Comparison of ENCODE assay signal across 12 mouse cellular contexts in the genomic region with DNA sequence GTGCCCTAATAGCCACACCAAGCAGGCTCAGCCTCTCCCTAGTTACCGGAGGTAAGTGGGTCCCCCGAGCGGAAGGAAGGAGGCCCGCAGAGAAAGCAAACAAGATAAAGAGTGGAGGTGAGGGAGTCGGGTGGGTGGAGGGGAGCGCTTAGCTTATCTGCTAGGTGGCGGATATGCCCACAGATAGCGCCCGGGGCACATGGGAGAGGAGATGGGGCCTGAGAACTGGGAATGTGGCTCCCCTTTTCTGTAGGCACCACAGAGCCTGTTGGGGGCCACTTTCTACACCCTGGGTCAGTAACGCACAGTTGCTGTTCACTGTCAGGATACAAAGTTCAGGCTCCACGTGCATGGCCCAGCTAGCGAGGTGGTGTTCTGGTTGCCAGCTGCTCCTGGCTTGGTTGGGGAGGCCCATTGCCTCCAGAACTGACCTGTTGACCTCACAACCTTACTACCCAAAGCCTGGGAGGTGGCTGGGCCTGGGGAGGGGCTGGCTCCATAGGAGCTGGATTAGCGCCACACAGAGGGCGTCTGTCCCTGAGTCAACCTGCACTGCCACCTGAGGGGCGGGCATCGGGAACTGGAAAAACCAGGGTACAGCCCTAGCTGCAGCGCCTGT. TPM values are rescaled to one million over a fixed set of nuclear protein-coding genes. Genes with fewer than 3 reads are reported as not detected.
A peak's percentile ranks its signal among the peaks of the same experiment; 100 is the strongest.
DNase-seq lines count a peak whose midpoint lies in the region; ATAC-seq lines count a peak whose summit lies in the region.
"Had no signal": no experiment of that assay in that cellular context is flagged by ENCODE, and none has a peak within 500 bp of the region (broad histone marks: within the 10 kb centered on the region; RNA-seq: fewer than 3 reads in every experiment).

No protein-coding gene starts in this region.

- H3K27ac ChIP-seq in midbrain, embryonic 10.5 days (replicated peaks): peak overlapping the region; percentile 87
- H3K27ac ChIP-seq in midbrain, embryonic 13.5 days: no peak overlapping the region
- H3K27ac ChIP-seq in limb, embryonic 13.5 days: 0 out of 2 replicates have a peak overlapping the region, but pooled peaks have one; percentile 2

- peak; percentile 5 for DNase-seq in adrenal gland, postnatal 14 days
- DNase-seq in adrenal gland, postnatal 4 days (ENCODE audit: low spot score in 2 of 2): no peak
- no peak for DNase-seq in midbrain, embryonic 10.5 days (ENCODE audit: low spot score)
- DNase-seq in yolk sac, embryonic 10.5 days (ENCODE audit: low spot score): peak; percentile 46
- DNase-seq in right cerebral cortex, postnatal 14 days: no peak
- no peak for DNase-seq in layer of hippocampus, postnatal 25 days (ENCODE audit: extremely low spot score in 1 of 2, low spot score in 1 of 2)
- DNase-seq: cerebellum, postnatal 25 days; gastrocnemius, postnatal 10 days; right cerebral cortex, adult 18-20 months; thymus, postnatal 25 days had no signal

- ATAC-seq in midbrain, embryonic 13.5 days: no peak
- no peak for ATAC-seq in limb, embryonic 13.5 days (ENCODE audit: low FRiP score, low read depth)

- H3K36me3 ChIP-seq in midbrain, embryonic 10.5 days: peaks cover 40% of the 10 kb centered on the region
- peaks cover 9% of the 10 kb centered on the region for H3K36me3 ChIP-seq in midbrain, embryonic 13.5 days
- peaks cover 20% of the 10 kb centered on the region for H3K36me3 ChIP-seq in limb, embryonic 13.5 days

- WGBS in midbrain, embryonic 10.5 days: 79% methylated on average over 17 of the region's 17 CpGs
- WGBS in midbrain, embryonic 13.5 days: 76% methylated on average over 17 of the region's 17 CpGs
- WGBS in limb, embryonic 13.5 days: 79% methylated on average over 17 of the region's 17 CpGs

- H3K9ac ChIP-seq in midbrain, embryonic 13.5 days (replicated peaks): no peak overlapping the region
- H3K9ac ChIP-seq in limb, embryonic 13.5 days: no peak overlapping the region

- no peaks in the 10 kb centered on the region for H3K9me3 ChIP-seq in midbrain, embryonic 10.5 days (replicated peaks)
- H3K9me3 ChIP-seq in midbrain, embryonic 13.5 days: no peaks in the 10 kb centered on the region
- H3K9me3 ChIP-seq in limb, embryonic 13.5 days: no peaks in the 10 kb centered on the region

- peak overlapping the region; percentile 10; the same call in 1 of the 2 replicates for H3K4me3 ChIP-seq in midbrain, embryonic 10.5 days
- H3K4me3 ChIP-seq in midbrain, embryonic 13.5 days (replicated peaks): no peak overlapping the region
- no peak overlapping the region for H3K4me3 ChIP-seq in limb, embryonic 13.5 days

- H3K4me2 ChIP-seq in midbrain, embryonic 13.5 days (replicated peaks): no peak overlapping the region
- H3K4me2 ChIP-seq in limb, embryonic 13.5 days (replicated peaks): no peak overlapping the region

- peaks cover 63% of the 10 kb centered on the region for H3K4me1 ChIP-seq in midbrain, embryonic 10.5 days
- peaks cover 52% of the 10 kb centered on the region for H3K4me1 ChIP-seq in midbrain, embryonic 13.5 days (replicated peaks)
- peaks cover 45% of the 10 kb centered on the region for H3K4me1 ChIP-seq in limb, embryonic 13.5 days

- peaks cover 13% of the 10 kb centered on the region; the same call in 1 of the 2 replicates for H3K27me3 ChIP-seq in midbrain, embryonic 10.5 days (ENCODE audit: low read depth, poor library complexity, severe bottlenecking)
- no peaks in the 10 kb centered on the region for H3K27me3 ChIP-seq in midbrain, embryonic 13.5 days
- no peaks in the 10 kb centered on the region for H3K27me3 ChIP-seq in limb, embryonic 13.5 days

RNA-seq across cellular contexts. Expression of a gene that starts 11.6 kb away (rescaled TPM):
- 18.8 and 19.4 TPM in 2 replicates for total RNA-seq in adrenal gland, postnatal 14 days (2021)
- 10 to 100 TPM; 19.0 to 21.5 TPM for total RNA-seq in adrenal gland, postnatal 4 days (2021)
- 3.6 and 3.7 TPM in 2 replicates for polyA plus RNA-seq in midbrain, embryonic 10.5 days (2016; fragmentation: Nextera tagmentation; extraction: Ambion mirVana)
- polyA plus RNA-seq in midbrain, embryonic 13.5 days (2015; fragmentation: Nextera tagmentation; extraction: Ambion mirVana): 3.5 and 4.7 TPM in 2 replicates
- 2.6 and 3.9 TPM in 2 replicates for polyA plus RNA-seq in limb, embryonic 13.5 days (2015; fragmentation: Nextera tagmentation; extraction: Ambion mirVana)
- total RNA-seq in layer of hippocampus, postnatal 25 days (2021): 1 to 10 TPM in 1 of 2 experiments, under 1 TPM in 1; 0.99 to 1.4 TPM

RNA-seq across cellular contexts. Expression of a gene that starts 55.4 kb away (rescaled TPM):
- total RNA-seq in adrenal gland, postnatal 14 days (2021): 11.0 and 16.9 TPM in 2 replicates
- total RNA-seq in adrenal gland, postnatal 4 days (2021): 1 to 10 TPM; 1.9 to 3.0 TPM
- 0.70 and 1.2 TPM in 2 replicates for polyA plus RNA-seq in midbrain, embryonic 10.5 days (2016; fragmentation: Nextera tagmentation; extraction: Ambion mirVana)
- 7.8 and 10.1 TPM in 2 replicates for polyA plus RNA-seq in midbrain, embryonic 13.5 days (2015; fragmentation: Nextera tagmentation; extraction: Ambion mirVana)
- 0.65 and 0.91 TPM in 2 replicates for polyA plus RNA-seq in limb, embryonic 13.5 days (2015; fragmentation: Nextera tagmentation; extraction: Ambion mirVana)
- total RNA-seq in layer of hippocampus, postnatal 25 days (2021): 1 to 10 TPM; 2.8 to 3.1 TPM

Comparison
In these comparisons a context has a peak if more than half of its experiments do, and no peak if none do; other contexts are left out.
1. DNase-seq: peak in adrenal gland, postnatal 14 days (single experiment) and yolk sac, embryonic 10.5 days (single experiment); none in adrenal gland, postnatal 4 days (0 of 2), midbrain, embryonic 10.5 days (single experiment), right cerebral cortex, postnatal 14 days (single experiment) and layer of hippocampus, postnatal 25 days (0 of 2).